ENCODE assay signal across 14 mouse cellular contexts in genomic region chr10:70200889-70201500, GRCm38 (mm10). TPM values are rescaled to one million over a fixed set of nuclear protein-coding genes. Genes with fewer than 3 reads are reported as not detected.
DNase-seq lines count a peak whose midpoint lies in the region; ATAC-seq lines count a peak whose summit lies in the region.
"Had no signal": no experiment of that assay in that cellular context is flagged by ENCODE, and none has a peak within 500 bp of the region (broad histone marks: within the 10 kb centered on the region; RNA-seq: fewer than 3 reads in every experiment).

No protein-coding gene starts in this region.

- H3K4me1 ChIP-seq in forebrain, embryonic 12.5 days = peaks cover 5% of the 10 kb centered on the region; the same call in 1 of the 2 replicates
- H3K4me1 ChIP-seq in forebrain, embryonic 15.5 days = peaks cover 12% of the 10 kb centered on the region
- H3K4me1 ChIP-seq: heart, embryonic 12.5 days had no signal

- H3K27me3 ChIP-seq in forebrain, embryonic 12.5 days = no peaks in the 10 kb centered on the region
- H3K27me3 ChIP-seq in forebrain, embryonic 15.5 days = no peaks in the 10 kb centered on the region
- H3K27me3 ChIP-seq: embryonic facial prominence, embryonic 13.5 days; heart, embryonic 12.5 days had no signal

- H3K9ac ChIP-seq in forebrain, embryonic 12.5 days = no peak overlapping the region
- no peak overlapping the region for H3K9ac ChIP-seq in forebrain, embryonic 15.5 days (replicated peaks)
- H3K9ac ChIP-seq: embryonic facial prominence, embryonic 13.5 days; heart, embryonic 12.5 days had no signal

- WGBS in forebrain, embryonic 12.5 days = 25% methylated on average over 12 of the region's 12 CpGs
- WGBS in forebrain, embryonic 15.5 days = 16% methylated on average over 12 of the region's 12 CpGs

- peak overlapping the region; percentile 3; the same call in 1 of the 2 replicates for H3K4me2 ChIP-seq in forebrain, embryonic 12.5 days
- no peak overlapping the region for H3K4me2 ChIP-seq in forebrain, embryonic 15.5 days (replicated peaks)
- H3K4me2 ChIP-seq: embryonic facial prominence, embryonic 13.5 days; heart, embryonic 12.5 days had no signal

- peak; percentile 30; the same call in 1 of the 2 replicates for ATAC-seq in forebrain, embryonic 12.5 days (ENCODE audit: low FRiP score)
- no peak for ATAC-seq in forebrain, embryonic 15.5 days (replicated peaks)
- ATAC-seq in granulocyte monocyte progenitor cell, adult 5-6 weeks (replicated peaks; ENCODE audit: poor library complexity, severe bottlenecking) = peak; percentile 80
- ATAC-seq in megakaryocyte-erythroid progenitor cell, adult 5-6 weeks (replicated peaks; ENCODE audit: low FRiP score, low TSS enrichment, poor library complexity, severe bottlenecking) = 0 out of 2 replicates have a peak, but pooled peaks have one; percentile 48

- DNase-seq in MN1 (ENCODE audit: low spot score) = peak; percentile 26
- DNase-seq in spleen, adult 18-20 months = no peak
- DNase-seq in spleen, adult 12 weeks (ENCODE audit: low spot score) = no peak
- DNase-seq in c-Kit-positive CD71-positive TER-119-positive erythroid progenitor cells, embryonic 14.5 days (ENCODE audit: low spot score) = no peak
- DNase-seq: cerebellum, postnatal 10 days; gastrocnemius, postnatal 25 days; kidney, postnatal 14 days; right cerebral cortex, postnatal 4 days had no signal

- no peaks in the 10 kb centered on the region for H3K9me3 ChIP-seq in forebrain, embryonic 12.5 days
- no peaks in the 10 kb centered on the region for H3K9me3 ChIP-seq in forebrain, embryonic 15.5 days
- H3K9me3 ChIP-seq: embryonic facial prominence, embryonic 13.5 days; heart, embryonic 12.5 days had no signal

- no peak overlapping the region for H3K27ac ChIP-seq in forebrain, embryonic 12.5 days
- no peak overlapping the region for H3K27ac ChIP-seq in forebrain, embryonic 15.5 days (replicated peaks)
- H3K27ac ChIP-seq: embryonic facial prominence, embryonic 13.5 days had no signal

- H3K36me3 ChIP-seq in forebrain, embryonic 12.5 days (replicated peaks) = no peaks in the 10 kb centered on the region
- H3K36me3 ChIP-seq in forebrain, embryonic 15.5 days = no peaks in the 10 kb centered on the region
- H3K36me3 ChIP-seq: embryonic facial prominence, embryonic 13.5 days; heart, embryonic 12.5 days had no signal

- H3K4me3 ChIP-seq in forebrain, embryonic 12.5 days (replicated peaks) = no peak overlapping the region
- H3K4me3 ChIP-seq in forebrain, embryonic 15.5 days = no peak overlapping the region
- H3K4me3 ChIP-seq: embryonic facial prominence, embryonic 13.5 days; heart, embryonic 12.5 days had no signal

RNA-seq across cellular contexts. Expression of gene Mrln, which starts 3.5 kb away (rescaled TPM):
- 0.94 and 1.4 TPM in 2 replicates for polyA plus RNA-seq in forebrain, embryonic 12.5 days (2016; fragmentation: Nextera tagmentation; extraction: Ambion mirVana)
- 0.65 and 1.6 TPM in 2 replicates for polyA plus RNA-seq in forebrain, embryonic 15.5 days (2015; fragmentation: Nextera tagmentation; extraction: Ambion mirVana)
- total RNA-seq in granulocyte monocyte progenitor cell, adult 5-6 weeks (2014; fragmentation: Nextera tagmentation) = not detected in 2 replicates
- not detected in 2 replicates for total RNA-seq in granulocyte monocyte progenitor cell, adult 5-6 weeks (2017)
- total RNA-seq in megakaryocyte-erythroid progenitor cell, adult 5-6 weeks (2014; fragmentation: Nextera tagmentation) = not detected in 2 replicates
- total RNA-seq in megakaryocyte-erythroid progenitor cell, adult 5-6 weeks (2017) = not detected in 2 replicates

RNA-seq across cellular contexts. Expression of gene Slc16a9, which starts 43.9 kb away (rescaled TPM):
- polyA plus RNA-seq in forebrain, embryonic 12.5 days (2016; fragmentation: Nextera tagmentation; extraction: Ambion mirVana) = 0.74 and 0.82 TPM in 2 replicates
- 1.5 and 1.6 TPM in 2 replicates for polyA plus RNA-seq in forebrain, embryonic 15.5 days (2015; fragmentation: Nextera tagmentation; extraction: Ambion mirVana)
- total RNA-seq in granulocyte monocyte progenitor cell, adult 5-6 weeks (2014; fragmentation: Nextera tagmentation) = 0.83 and 3.4 TPM in 2 replicates
- 0.34 and 0.41 TPM in 2 replicates for total RNA-seq in granulocyte monocyte progenitor cell, adult 5-6 weeks (2017)
- not detected in 2 replicates for total RNA-seq in megakaryocyte-erythroid progenitor cell, adult 5-6 weeks (2014; fragmentation: Nextera tagmentation)
- total RNA-seq in megakaryocyte-erythroid progenitor cell, adult 5-6 weeks (2017) = 0.30 TPM in 1 of 2 replicates, not detected in the other
